Mouse (Mus musculus) midbrain, embryonic 14.5 days (tissue): ENCODE measurements at regions not wholly inside any gene's neighbourhood (a gene's known extent, or its start where the extent isn't known, plus 50 kb on each side); places are given as distances from the start of the nearest gene placed in this dataset.

Experiments
- ATAC-seq: fragments of 200-750 bp; cut with Nextera tagmentation; 2 replicates; pipeline ENCODE4 v1.8.0; 2017; ENCODE audit warnings: moderate number of reproducible peaks, moderate library complexity; ENCODE audit not compliant: low FRiP score, low TSS enrichment
- DNase-seq: peaks from one replicate; pipeline ENCODE4 v3.0.0-alpha.2; 2015
- H3K27ac ChIP-seq: fragments of 300-500 bp; sonication (generic); replicated peaks from 2 replicates; pipeline ENCODE4 v1.5.1; 2014; ENCODE audit warnings: mild to moderate bottlenecking, low read depth, low read length, moderate library complexity
- H3K27me3 ChIP-seq: fragments of 300-500 bp; sonication (generic); 2 replicates; pipeline ENCODE4 v1.6.1; 2014; ENCODE audit warnings: low read length, control low read depth, mixed read lengths; ENCODE audit not compliant: control insufficient read depth, insufficient read depth
- H3K36me3 ChIP-seq: fragments of 300-500 bp; sonication (generic); 2 replicates; pipeline ENCODE4 v1.6.1; 2014; ENCODE audit warnings: low read length, control low read depth; ENCODE audit not compliant: control insufficient read depth, insufficient read depth
- H3K4me1 ChIP-seq: fragments of 300-500 bp; sonication (generic); 2 replicates; pipeline ENCODE4 v1.6.1; 2014; ENCODE audit warnings: mild to moderate bottlenecking, antibody characterized with exemption, low read length, control low read depth; ENCODE audit not compliant: control insufficient read depth, insufficient read depth
- H3K4me2 ChIP-seq: fragments of 300-500 bp; sonication (generic); 2 replicates; pipeline ENCODE4 v1.6.1; 2014; ENCODE audit warnings: mild to moderate bottlenecking, low read length, moderate library complexity
- H3K4me3 ChIP-seq: fragments of 300-500 bp; sonication (generic); replicated peaks from 2 replicates; pipeline ENCODE4 v1.5.1; 2014; ENCODE audit warnings: low read depth, low read length
- H3K9ac ChIP-seq: fragments of 300-500 bp; sonication (generic); replicated peaks from 2 replicates; pipeline ENCODE4 v1.6.1; 2014; ENCODE audit warnings: mild to moderate bottlenecking, low read length, moderate library complexity
- H3K9me3 ChIP-seq: fragments of 300-500 bp; sonication (generic); 2 replicates; pipeline ENCODE4 v1.6.1; 2016; ENCODE audit warnings: low read length, control low read depth, mixed read lengths; ENCODE audit not compliant: control insufficient read depth
- WGBS: fragments of 180-500 bp; shearing (Covaris S2); extraction: QIAGEN DNeasy Blood & Tissue Kit; methylation state at CpG from one replicate; pipeline ENCODE4 v1.1.7; 2014; 5-methylcytosine and 5-hydroxymethylcytosine counted together

GRCm38 (mm10) chr17:64484835-64485234, 115.7 kb upstream of the Man2a1 start:
- ATAC-seq, result no peak
- WGBS, result 81% methylated on average over 4 of the region's 4 CpGs
- no peaks in the 10 kb centered on the region for H3K27me3 ChIP-seq

GRCm38 (mm10) chr17:64489769-64490335, 110.7 kb upstream of the Man2a1 start:
- no peak for DNase-seq
- 84% methylated on average over 2 of the region's 2 CpGs for WGBS
- H3K9me3 ChIP-seq, result no peaks in the 10 kb centered on the region
- H3K9ac ChIP-seq, result no peak overlapping the region
- no peaks in the 10 kb centered on the region for H3K27me3 ChIP-seq
- H3K4me2 ChIP-seq, result no peak overlapping the region
- ATAC-seq, result no peak
- no peak overlapping the region for H3K27ac ChIP-seq
- no peaks in the 10 kb centered on the region for H3K4me1 ChIP-seq
- H3K4me3 ChIP-seq, result no peak overlapping the region
- H3K36me3 ChIP-seq, result no peaks in the 10 kb centered on the region

More at GRCm38 (mm10) chr17:64484835-64485234, 115.7 kb upstream of the Man2a1 start:
- Histone ChIP-seq H3K36me3 (no peaks in the 10 kb centered on the region), H3K4me1 (no peaks in the 10 kb centered on the region), H3K27ac (no peak overlapping the region), H3K4me3 (no peak overlapping the region), H3K4me2 (no peak overlapping the region), H3K9ac (no peak overlapping the region), H3K9me3 (no peaks in the 10 kb centered on the region)
- DNase-seq, result no peak

- no peaks in the 10 kb centered on the region for H3K9me3 ChIP-seq
- no peaks in the 10 kb centered on the region for H3K4me1 ChIP-seq
- H3K4me3 ChIP-seq, result no peak overlapping the region
- ATAC-seq, result no peak; the same call in 1 of the 2 replicates
- DNase-seq, result peak; percentile 65
- H3K27ac ChIP-seq, result no peak overlapping the region
- H3K9ac ChIP-seq, result no peak overlapping the region
- 50% methylated on average over 7 of the region's 7 CpGs for WGBS
- no peak overlapping the region for H3K4me2 ChIP-seq
- no peaks in the 10 kb centered on the region for H3K27me3 ChIP-seq
- H3K36me3 ChIP-seq, result no peaks in the 10 kb centered on the region
These were observed 109.9 kb upstream of the Man2a1 start for GRCm38 (mm10) chr17:64490664-64491063.

- ATAC-seq, result no peak
- Histone ChIP-seq H3K4me1 (no peaks in the 10 kb centered on the region), H3K9ac (no peak overlapping the region), H3K27ac (no peak overlapping the region), H3K9me3 (no peaks in the 10 kb centered on the region), H3K4me3 (no peak overlapping the region), H3K27me3 (no peaks in the 10 kb centered on the region), H3K4me2 (no peak overlapping the region), H3K36me3 (no peaks in the 10 kb centered on the region)
- 61% methylated on average over 8 of the region's 10 CpGs for WGBS
- DNase-seq, result no peak
These were observed 108.6 kb upstream of the Man2a1 start for GRCm38 (mm10) chr17:64491922-64492353.

- 52% methylated on average over 7 of the region's 9 CpGs for WGBS
- no peak overlapping the region for H3K27ac ChIP-seq
- DNase-seq, result no peak
- H3K4me3 ChIP-seq, result no peak overlapping the region
- no peaks in the 10 kb centered on the region for H3K4me1 ChIP-seq
- H3K9me3 ChIP-seq, result no peaks in the 10 kb centered on the region
- H3K36me3 ChIP-seq, result no peaks in the 10 kb centered on the region
- no peak for ATAC-seq
- no peak overlapping the region for H3K4me2 ChIP-seq
- H3K9ac ChIP-seq, result no peak overlapping the region
- H3K27me3 ChIP-seq, result no peaks in the 10 kb centered on the region
These were observed 107.8 kb upstream of the Man2a1 start for GRCm38 (mm10) chr17:64492614-64493269.

- H3K9me3 ChIP-seq, result no peaks in the 10 kb centered on the region
- no peaks in the 10 kb centered on the region for H3K4me1 ChIP-seq
- no peak overlapping the region for H3K4me3 ChIP-seq
- H3K27ac ChIP-seq, result no peak overlapping the region
- no peak overlapping the region for H3K4me2 ChIP-seq
- 63% methylated on average over 15 of the region's 15 CpGs for WGBS
- no peak; the same call in 1 of the 2 replicates for ATAC-seq
- H3K9ac ChIP-seq, result no peak overlapping the region
- no peaks in the 10 kb centered on the region for H3K36me3 ChIP-seq
- no peaks in the 10 kb centered on the region for H3K27me3 ChIP-seq
- DNase-seq, result peak; percentile 59
These were observed 101.1 kb upstream of the Man2a1 start for GRCm38 (mm10) chr17:64499281-64499997.

- DNase-seq (no peak), ATAC-seq (no peak)
- Histone ChIP-seq H3K4me3 (no peak overlapping the region), H3K9ac (no peak overlapping the region), H3K27me3 (no peaks in the 10 kb centered on the region), H3K36me3 (no peaks in the 10 kb centered on the region), H3K9me3 (no peaks in the 10 kb centered on the region), H3K4me2 (no peak overlapping the region), H3K27ac (no peak overlapping the region), H3K4me1 (no peaks in the 10 kb centered on the region)
- WGBS, result 91% methylated on average over 2 of the region's 2 CpGs
These were observed 98.2 kb upstream of the Man2a1 start for GRCm38 (mm10) chr17:64502376-64502775.

- Histone ChIP-seq H3K27me3 (no peaks in the 10 kb centered on the region), H3K4me1 (no peaks in the 10 kb centered on the region), H3K9me3 (no peaks in the 10 kb centered on the region), H3K27ac (no peak overlapping the region), H3K9ac (no peak overlapping the region), H3K4me3 (no peak overlapping the region), H3K36me3 (no peaks in the 10 kb centered on the region), H3K4me2 (no peak overlapping the region)
- ATAC-seq (no peak), DNase-seq (no peak)
- 82% methylated on average over 2 of the region's 2 CpGs for WGBS
These were observed 94.6 kb upstream of the Man2a1 start for GRCm38 (mm10) chr17:64505956-64506355.
